Mouse (Mus musculus): ENCODE measurements at regions not wholly inside any gene's neighbourhood (a gene's known extent, or its start where the extent isn't known, plus 50 kb on each side); places are given as distances from the start of the nearest gene placed in this dataset.
A peak's percentile ranks its signal among the peaks of the same experiment; 100 is the strongest.

DNA sequence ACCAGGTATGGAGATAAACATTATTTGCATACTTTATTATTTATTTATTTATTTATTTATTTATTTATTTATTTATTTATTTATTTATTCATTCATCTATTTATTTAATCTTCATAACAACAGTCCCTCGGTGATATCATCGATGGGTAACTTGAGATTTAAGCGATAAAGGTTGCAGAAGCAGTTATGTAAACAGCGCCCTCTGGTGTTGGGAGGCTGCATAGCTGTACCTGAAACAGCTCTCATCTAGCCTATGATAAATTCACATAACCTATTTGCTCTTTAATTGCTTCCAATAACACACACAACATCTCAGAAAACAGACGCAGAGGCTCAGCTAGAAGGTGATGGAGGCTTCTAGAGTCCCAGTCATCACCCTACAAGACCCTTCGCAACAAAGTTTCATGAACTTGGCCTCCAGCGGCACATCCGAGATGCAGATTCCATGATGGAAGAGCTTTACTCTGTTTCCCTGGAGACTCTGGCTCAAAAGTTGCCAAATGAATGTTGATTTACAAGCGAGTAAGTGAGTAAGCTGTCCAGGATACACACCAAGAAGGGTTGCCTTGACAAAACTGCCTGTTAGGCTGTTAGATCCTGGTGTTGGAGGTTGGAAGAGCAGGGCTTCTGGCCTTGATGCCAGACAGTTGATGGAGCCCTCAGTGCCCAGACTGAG, 85.8 kb upstream of the Habp2 start:
- no peak overlapping the region for H3K4me3 ChIP-seq (ENCODE audit: control insufficient read depth, insufficient read depth, low read length)
- no peak for TF ChIP-seq POLR2A (IDR thresholded peaks at IDR 0.05; ENCODE audit: control insufficient read depth, extremely low read depth, insufficient read depth, low read length, poor library complexity)
- no peak for TF ChIP-seq CTCF (IDR thresholded peaks at IDR 0.05; ENCODE audit: borderline replicate concordance, control insufficient read depth, extremely low read depth, insufficient read depth, low read length, poor library complexity)
- WGBS = 79% methylated on average over 9 of the region's 9 CpGs
- no peak overlapping the region for H3K27ac ChIP-seq (ENCODE audit: control insufficient read depth, insufficient read depth, low read length)
- H3K36me3 ChIP-seq (ENCODE audit: control insufficient read depth, insufficient read depth, low read length) = no peaks in the 10 kb centered on the region
- peak; percentile 23 for DNase-seq
- H3K27me3 ChIP-seq (ENCODE audit: control insufficient read depth, insufficient read depth, low read length) = no peaks in the 10 kb centered on the region; the same call in 1 of the 2 replicates
- no peaks in the 10 kb centered on the region for H3K4me1 ChIP-seq (replicated peaks; ENCODE audit: control insufficient read depth, insufficient read depth, low read length)

DNA sequence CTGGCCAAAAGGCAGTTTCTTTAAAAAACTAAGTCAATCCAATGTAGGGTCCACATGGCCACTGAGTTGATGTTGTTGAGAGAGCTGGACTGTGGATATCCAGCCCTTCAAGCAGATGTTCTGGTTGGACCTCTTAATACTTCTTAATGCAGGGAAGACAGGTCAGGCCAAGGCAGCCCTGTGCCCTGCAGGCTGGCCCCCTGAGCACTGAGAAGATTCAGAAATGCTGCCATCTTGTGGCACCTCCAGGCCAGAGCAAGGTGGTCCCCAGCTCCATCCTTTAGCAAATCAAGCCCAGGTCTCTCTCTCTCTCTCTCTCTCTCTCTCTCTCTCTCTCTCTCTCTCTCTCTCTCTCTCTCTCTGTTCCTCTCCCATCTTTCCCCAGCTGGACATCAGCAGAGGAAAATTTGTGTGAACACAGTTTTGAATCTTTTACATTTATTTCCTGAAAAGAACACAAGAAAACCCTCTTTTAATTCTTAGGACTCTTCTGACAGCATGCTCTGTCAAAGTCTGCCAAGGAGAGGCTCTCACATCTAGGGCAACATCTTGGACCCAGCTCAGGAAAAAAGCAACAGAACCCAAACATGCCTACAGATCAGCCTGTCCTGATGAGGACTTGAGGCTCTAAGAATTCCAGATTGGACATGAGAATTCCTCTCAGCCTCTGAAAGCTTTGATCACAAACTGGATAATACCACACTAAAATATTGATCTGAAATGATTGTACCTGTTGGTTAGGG, 85.0 kb upstream of the Habp2 start:
- Histone ChIP-seq H3K27me3 (ENCODE audit: control insufficient read depth, insufficient read depth, low read length) (no peaks in the 10 kb centered on the region; the same call in 1 of the 2 replicates), H3K4me1 (replicated peaks; ENCODE audit: control insufficient read depth, insufficient read depth, low read length) (no peaks in the 10 kb centered on the region), H3K4me3 (ENCODE audit: control insufficient read depth, insufficient read depth, low read length) (no peak overlapping the region), H3K36me3 (ENCODE audit: control insufficient read depth, insufficient read depth, low read length) (no peaks in the 10 kb centered on the region), H3K27ac (ENCODE audit: control insufficient read depth, insufficient read depth, low read length) (no peak overlapping the region)
- DNase-seq = peak; percentile 50
- TF ChIP-seq POLR2A (IDR thresholded peaks at IDR 0.05; ENCODE audit: control insufficient read depth, extremely low read depth, insufficient read depth, low read length, poor library complexity) (no peak), CTCF (IDR thresholded peaks at IDR 0.05; ENCODE audit: borderline replicate concordance, control insufficient read depth, extremely low read depth, insufficient read depth, low read length, poor library complexity) (peak; percentile 59; the same call in 1 of the 2 replicates)

DNA sequence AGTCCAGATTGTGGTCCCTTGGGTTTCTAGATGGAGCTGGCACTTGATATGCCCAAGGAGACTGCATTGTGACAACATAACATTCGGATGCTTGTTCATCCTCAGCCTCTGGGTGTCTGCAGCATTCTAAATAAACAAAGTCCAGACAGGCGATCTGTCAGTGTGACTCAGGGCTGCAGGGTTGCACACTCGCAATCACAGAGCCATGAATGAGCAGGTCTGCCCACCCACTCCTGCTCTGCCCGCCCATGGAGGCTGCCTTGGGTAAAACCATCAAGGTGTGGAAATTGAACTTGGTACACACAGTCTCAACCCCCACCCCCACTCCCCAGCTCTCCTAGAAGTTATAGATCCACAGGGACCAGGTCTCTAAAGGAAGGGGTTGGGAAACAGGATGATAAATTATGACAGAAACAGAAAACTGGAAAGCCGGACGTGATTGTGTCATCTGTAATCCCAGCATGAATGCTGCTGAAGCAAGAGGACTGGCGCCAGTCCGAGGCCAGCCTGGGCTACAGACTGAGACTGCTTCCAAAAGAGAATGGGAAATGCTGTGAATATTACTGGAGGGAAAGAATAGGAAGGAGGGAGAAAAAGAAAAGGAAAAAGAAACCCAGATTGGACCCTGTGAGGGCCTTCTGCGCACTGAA, 84.3 kb upstream of the Habp2 start:
- H3K4me1 ChIP-seq (replicated peaks; ENCODE audit: control insufficient read depth, insufficient read depth, low read length) = no peaks in the 10 kb centered on the region
- WGBS = 92% methylated on average over 9 of the region's 9 CpGs

DNA sequence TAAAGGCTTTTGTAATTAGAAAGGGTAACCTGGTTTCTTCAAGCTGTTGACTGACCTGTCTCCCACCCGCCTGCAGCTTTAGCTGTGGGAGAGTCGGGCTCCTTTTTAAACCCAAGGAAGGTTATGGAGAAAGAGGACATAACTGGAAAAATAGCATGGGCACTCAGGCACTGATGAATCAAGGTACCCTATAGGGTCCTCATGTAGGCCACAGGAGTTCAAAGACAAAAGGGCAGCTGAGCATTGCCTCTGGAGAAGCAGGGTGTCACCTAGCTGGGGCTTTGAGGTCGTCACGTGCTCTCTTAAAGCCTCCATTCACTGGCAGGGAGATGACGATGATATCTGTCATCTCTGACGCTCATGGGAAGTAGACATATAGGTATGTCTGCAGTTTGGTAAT, 68.4 kb upstream of the Habp2 start:
- no peaks in the 10 kb centered on the region for H3K27me3 ChIP-seq (ENCODE audit: control insufficient read depth, insufficient read depth, low read length)
- H3K27ac ChIP-seq (ENCODE audit: control insufficient read depth, insufficient read depth, low read length) = no peak overlapping the region
- H3K36me3 ChIP-seq (ENCODE audit: control insufficient read depth, insufficient read depth, low read length) = no peaks in the 10 kb centered on the region
- no peak overlapping the region for H3K4me3 ChIP-seq (ENCODE audit: control insufficient read depth, insufficient read depth, low read length)
- WGBS = 93% methylated on average over 6 of the region's 6 CpGs
- no peak for TF ChIP-seq POLR2A (IDR thresholded peaks at IDR 0.05; ENCODE audit: control insufficient read depth, extremely low read depth, insufficient read depth, low read length, poor library complexity)
- no peak for TF ChIP-seq CTCF (IDR thresholded peaks at IDR 0.05; ENCODE audit: borderline replicate concordance, control insufficient read depth, extremely low read depth, insufficient read depth, low read length, poor library complexity)
- H3K4me1 ChIP-seq (replicated peaks; ENCODE audit: control insufficient read depth, insufficient read depth, low read length) = no peaks in the 10 kb centered on the region
- DNase-seq = no peak

More for the DNA sequence above, 84.3 kb upstream of the Habp2 start:
- no peaks in the 10 kb centered on the region for H3K36me3 ChIP-seq (ENCODE audit: control insufficient read depth, insufficient read depth, low read length)
- no peak overlapping the region for H3K4me3 ChIP-seq (ENCODE audit: control insufficient read depth, insufficient read depth, low read length)
- DNase-seq = no peak
- no peaks in the 10 kb centered on the region for H3K27me3 ChIP-seq (ENCODE audit: control insufficient read depth, insufficient read depth, low read length)
- no peak for TF ChIP-seq CTCF (IDR thresholded peaks at IDR 0.05; ENCODE audit: borderline replicate concordance, control insufficient read depth, extremely low read depth, insufficient read depth, low read length, poor library complexity)
- TF ChIP-seq POLR2A (IDR thresholded peaks at IDR 0.05; ENCODE audit: control insufficient read depth, extremely low read depth, insufficient read depth, low read length, poor library complexity) = no peak
- H3K27ac ChIP-seq (ENCODE audit: control insufficient read depth, insufficient read depth, low read length) = no peak overlapping the region

DNA sequence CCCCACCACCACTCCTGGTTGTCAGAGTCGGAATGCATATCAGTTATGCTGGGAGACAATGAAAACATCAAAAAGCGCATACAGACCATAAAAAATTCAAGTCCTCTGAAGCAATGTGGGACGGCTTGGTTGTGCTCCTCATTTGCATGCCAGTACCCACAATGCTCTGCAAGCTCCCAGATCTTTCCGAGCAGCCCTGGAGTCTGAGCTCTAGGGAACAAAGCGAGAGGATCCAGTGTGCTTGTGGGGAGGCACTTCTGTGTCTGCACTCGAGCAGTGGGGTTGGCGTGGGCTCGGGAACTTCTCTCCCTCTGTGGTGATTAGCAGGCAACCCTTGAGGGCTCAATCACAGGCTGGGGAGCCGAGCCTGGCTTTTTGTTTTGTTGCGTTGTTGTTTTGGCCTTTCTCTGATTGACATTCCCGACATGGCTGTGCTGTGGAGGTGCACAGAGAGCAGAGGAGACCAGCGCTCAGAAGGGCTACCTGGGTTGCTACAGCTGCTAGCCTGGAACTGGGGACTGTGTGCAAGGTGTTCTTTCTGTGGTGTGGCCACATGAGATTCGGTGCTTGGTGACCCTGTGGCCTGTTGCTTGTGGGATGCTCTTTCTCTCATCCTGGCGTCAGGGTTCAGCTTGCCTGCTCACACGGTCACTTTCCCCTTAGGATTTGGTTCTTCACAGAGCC, 66.1 kb upstream of the Habp2 start:
- TF ChIP-seq POLR2A (IDR thresholded peaks at IDR 0.05; ENCODE audit: control insufficient read depth, extremely low read depth, insufficient read depth, low read length, poor library complexity) (no peak), CTCF (IDR thresholded peaks at IDR 0.05; ENCODE audit: borderline replicate concordance, control insufficient read depth, extremely low read depth, insufficient read depth, low read length, poor library complexity) (no peak)
- Histone ChIP-seq H3K27ac (ENCODE audit: control insufficient read depth, insufficient read depth, low read length) (no peak overlapping the region), H3K4me1 (replicated peaks; ENCODE audit: control insufficient read depth, insufficient read depth, low read length) (no peaks in the 10 kb centered on the region), H3K36me3 (ENCODE audit: control insufficient read depth, insufficient read depth, low read length) (no peaks in the 10 kb centered on the region), H3K27me3 (ENCODE audit: control insufficient read depth, insufficient read depth, low read length) (no peaks in the 10 kb centered on the region), H3K4me3 (ENCODE audit: control insufficient read depth, insufficient read depth, low read length) (no peak overlapping the region)
- no peak for DNase-seq
- 92% methylated on average over 15 of the region's 15 CpGs for WGBS

DNA sequence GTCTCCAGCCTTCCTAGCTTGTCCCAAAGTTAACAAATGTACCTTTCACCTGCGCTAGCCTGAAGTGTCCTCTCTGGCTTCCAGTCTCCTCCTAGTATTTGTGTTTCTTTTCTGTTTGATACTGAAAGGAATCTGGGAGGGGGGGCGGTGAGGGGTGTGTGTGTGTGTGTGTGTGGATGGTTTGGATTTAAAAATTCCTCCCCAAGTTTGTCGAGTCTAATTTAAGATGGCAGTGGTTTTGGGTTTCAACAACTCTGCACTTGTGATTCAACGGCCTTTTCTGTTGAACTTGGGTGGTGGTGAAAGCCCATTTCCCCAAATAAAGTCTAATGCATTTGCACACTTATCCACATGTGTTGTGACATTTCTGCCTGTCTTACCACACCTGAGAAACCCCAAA, 64.4 kb upstream of the Habp2 start:
- H3K27ac ChIP-seq (ENCODE audit: control insufficient read depth, insufficient read depth, low read length) = no peak overlapping the region
- H3K27me3 ChIP-seq (ENCODE audit: control insufficient read depth, insufficient read depth, low read length) = no peaks in the 10 kb centered on the region
- TF ChIP-seq CTCF (IDR thresholded peaks at IDR 0.05; ENCODE audit: borderline replicate concordance, control insufficient read depth, extremely low read depth, insufficient read depth, low read length, poor library complexity) = no peak
- TF ChIP-seq POLR2A (IDR thresholded peaks at IDR 0.05; ENCODE audit: control insufficient read depth, extremely low read depth, insufficient read depth, low read length, poor library complexity) = no peak
- WGBS = 81% methylated on average over 4 of the region's 4 CpGs
- no peak for DNase-seq
- H3K4me3 ChIP-seq (ENCODE audit: control insufficient read depth, insufficient read depth, low read length) = no peak overlapping the region
- H3K36me3 ChIP-seq (ENCODE audit: control insufficient read depth, insufficient read depth, low read length) = no peaks in the 10 kb centered on the region
- H3K4me1 ChIP-seq (replicated peaks; ENCODE audit: control insufficient read depth, insufficient read depth, low read length) = no peaks in the 10 kb centered on the region
